Mouse (Mus musculus): ENCODE results near the gene Slc35b2. TPM values are rescaled to one million over a fixed set of nuclear protein-coding genes. Genes with fewer than 3 reads are reported as not detected.
A peak's percentile ranks its signal among the peaks of the same experiment; 100 is the strongest.

Slc35b2 gene
- total RNA-seq, 4 experiments from 2014 or later: 17.2 to 22.9 (median 19.8) TPM

- no peak for DNase-seq (ENCODE audit: low spot score in 2 of 2)
These were observed 19.2 kb downstream of the Slc35b2 start for GRCm38 (mm10) chr17:45582715-45583355.

- DNase-seq (ENCODE audit: low spot score in 2 of 2): peak; percentile 82 to 87
These were observed 20.6 kb downstream of the Slc35b2 start for GRCm38 (mm10) chr17:45584096-45584896.

GRCm38 (mm10) chr17:45584939-45585678 lies 21.4 kb downstream of the Slc35b2 start:
- peak; percentile 81 to 82 for DNase-seq (ENCODE audit: low spot score in 2 of 2)

- DNase-seq (ENCODE audit: low spot score in 2 of 2): no peak
These were observed 22.2 kb downstream of the Slc35b2 start for GRCm38 (mm10) chr17:45585725-45586448.

- DNase-seq (ENCODE audit: low spot score in 2 of 2): no peak
These were observed 22.8 kb downstream of the Slc35b2 start for GRCm38 (mm10) chr17:45586449-45586837.

- DNase-seq (ENCODE audit: low spot score in 2 of 2): no peak
These were observed 24.7 kb downstream of the Slc35b2 start for GRCm38 (mm10) chr17:45588370-45588769.

GRCm38 (mm10) chr17:45589236-45589635 lies 25.6 kb downstream of the Slc35b2 start:
- no peak for DNase-seq (ENCODE audit: low spot score in 2 of 2)

GRCm38 (mm10) chr17:45589844-45590243 lies 26.2 kb downstream of the Slc35b2 start:
- DNase-seq (ENCODE audit: low spot score in 2 of 2): no peak

GRCm38 (mm10) chr17:45590410-45590809 lies 26.7 kb downstream of the Slc35b2 start:
- DNase-seq (ENCODE audit: low spot score in 2 of 2): no peak

GRCm38 (mm10) chr17:45591701-45592605 lies 28.3 kb downstream of the Slc35b2 start:
- DNase-seq (ENCODE audit: low spot score in 2 of 2): peak; percentile 80

- DNase-seq (ENCODE audit: low spot score in 2 of 2): peak in 1 of 2 experiments; percentile 62
These were observed 29.1 kb downstream of the Slc35b2 start for GRCm38 (mm10) chr17:45592606-45593431.

- no peak for DNase-seq (ENCODE audit: low spot score in 2 of 2)
These were observed 29.8 kb downstream of the Slc35b2 start for GRCm38 (mm10) chr17:45593479-45593878.

- no peak for DNase-seq (ENCODE audit: low spot score in 2 of 2)
These were observed 30.5 kb downstream of the Slc35b2 start for GRCm38 (mm10) chr17:45594195-45594594.

GRCm38 (mm10) chr17:45594881-45595735 lies 31.4 kb downstream of the Slc35b2 start:
- peak; percentile 74 to 76 for DNase-seq (ENCODE audit: low spot score in 2 of 2)

GRCm38 (mm10) chr17:45595736-45596390 lies 32.2 kb downstream of the Slc35b2 start:
- DNase-seq (ENCODE audit: low spot score in 2 of 2): no peak

GRCm38 (mm10) chr17:45596631-45597396 lies 33.1 kb downstream of the Slc35b2 start:
- peak; percentile 81 to 88 for DNase-seq (ENCODE audit: low spot score in 2 of 2)

- DNase-seq (ENCODE audit: low spot score in 2 of 2): peak in 1 of 2 experiments; percentile 62
These were observed 34.1 kb downstream of the Slc35b2 start for GRCm38 (mm10) chr17:45597787-45598186.

Measured in gastrocnemius, adult 8-10 months (tissue).